Mouse (Mus musculus) liver, postnatal 0 days (tissue): ENCODE data around the gene Gtf2ird2. TPM values are rescaled to one million over a fixed set of nuclear protein-coding genes. Genes with fewer than 3 reads are reported as not detected.

ENCODE experiments used
- ATAC-seq: fragments of 200-750 bp; cut with Nextera tagmentation; 2 replicates; pipeline ENCODE4 v1.8.0; 2017; ENCODE audit warnings: mild to moderate bottlenecking, moderate library complexity
- DNase-seq: peaks from one replicate; pipeline ENCODE4 v3.0.0-alpha.2; 2016
- H3K27ac ChIP-seq: fragments of 300-500 bp; sonication (generic); 2 replicates; pipeline ENCODE4 v1.5.1; 2014; ENCODE audit warnings: antibody characterized with exemption, moderate library complexity, mild to moderate bottlenecking, low read depth
- H3K27me3 ChIP-seq: fragments of 300-500 bp; sonication (generic); 2 replicates; pipeline ENCODE4 v1.6.1; 2014; ENCODE audit warnings: low read length, control low read depth, mixed read lengths; ENCODE audit not compliant: insufficient read depth
- H3K36me3 ChIP-seq: fragments of 300-500 bp; sonication (generic); replicated peaks from 2 replicates; pipeline ENCODE4 v1.6.1; 2014; ENCODE audit warnings: mild to moderate bottlenecking, control low read depth, low read length, moderate library complexity, mixed read lengths; ENCODE audit not compliant: insufficient read depth
- H3K4me1 ChIP-seq: fragments of 300-500 bp; sonication (generic); 2 replicates; pipeline ENCODE4 v1.6.1; 2014; ENCODE audit warnings: antibody characterized with exemption, mild to moderate bottlenecking, control low read depth; ENCODE audit not compliant: insufficient read depth
- H3K4me2 ChIP-seq: fragments of 300-500 bp; sonication (generic); 2 replicates; pipeline ENCODE4 v1.6.1; 2014; ENCODE audit warnings: low read depth, mild to moderate bottlenecking, low read length, moderate library complexity, mixed read lengths
- H3K4me3 ChIP-seq: fragments of 300-500 bp; sonication (generic); 2 replicates; pipeline ENCODE4 v1.5.1; 2014; ENCODE audit warnings: low read depth, low read length
- H3K9ac ChIP-seq: fragments of 300-500 bp; sonication (generic); replicated peaks from 2 replicates; pipeline ENCODE4 v1.6.1; 2014; ENCODE audit warnings: mild to moderate bottlenecking, moderate library complexity
- H3K9me3 ChIP-seq: fragments of 300-500 bp; sonication (generic); 2 replicates; pipeline ENCODE4 v1.6.1; 2016; ENCODE audit warnings: mild to moderate bottlenecking, control low read depth, low read length, mixed read lengths
- CTCF ChIP-seq: sonication (generic); IDR thresholded peaks from 2 replicates; pipeline ENCODE4 v1.5.1; 2016; ENCODE audit warnings: antibody characterized with exemption, low read depth
- EP300 ChIP-seq: IDR thresholded peaks from 2 replicates; pipeline ENCODE4 v1.6.1; 2016; ENCODE audit warnings: antibody characterized with exemption, low read depth, mild to moderate bottlenecking
- WGBS: fragments of 180-500 bp; shearing (Covaris S2); extraction: QIAGEN DNeasy Blood & Tissue Kit; methylation state at CpG from one replicate; pipeline ENCODE4 v1.1.7; 2014; ENCODE audit not compliant: insufficient replicate concordance; 5-methylcytosine and 5-hydroxymethylcytosine counted together
- polyA plus RNA-seq: library from polyadenylated mRNA; unstranded; fragments of >200 nt; fragmentation: Nextera tagmentation; extraction: Ambion mirVana; gene quantifications from 2 replicates; pipeline ENCODE4 v1.2.1, GENCODE M21; 2015

Gtf2ird2 gene
- polyA plus RNA-seq, 1 experiment from 2014 or later, result 2.1 TPM

- Histone ChIP-seq H3K9ac (no peak overlapping the region), H3K27ac (no peak overlapping the region), H3K4me1 (no peaks in the 10 kb centered on the region), H3K27me3 (no peaks in the 10 kb centered on the region), H3K36me3 (peaks cover 7% of the 10 kb centered on the region; the same call in 1 of the 2 replicates), H3K9me3 (0 out of 2 replicates have a peak, but pooled peaks cover 2% of the 10 kb centered on the region), H3K4me3 (no peak overlapping the region), H3K4me2 (no peak overlapping the region)
- 84% methylated on average over 8 of the region's 8 CpGs for WGBS
- ATAC-seq (no peak), DNase-seq (no peak)
- TF ChIP-seq EP300 (no peak), CTCF (no peak)
Observed at GRCm38 (mm10) chr5:134144986-134145385, 38.8 kb upstream of the Gtf2ird2 start.

- no peak for ATAC-seq
- no peak overlapping the region for H3K4me2 ChIP-seq
- WGBS, result 90% methylated on average over 10 of the region's 10 CpGs
- H3K9me3 ChIP-seq, result 0 out of 2 replicates have a peak, but pooled peaks cover 2% of the 10 kb centered on the region
- H3K36me3 ChIP-seq, result peaks cover 17% of the 10 kb centered on the region
- no peak for DNase-seq
- no peak overlapping the region for H3K27ac ChIP-seq
- TF ChIP-seq CTCF, result no peak
- TF ChIP-seq EP300, result no peak
- no peaks in the 10 kb centered on the region for H3K27me3 ChIP-seq
- H3K4me1 ChIP-seq, result no peaks in the 10 kb centered on the region
- no peak overlapping the region for H3K4me3 ChIP-seq
- no peak overlapping the region for H3K9ac ChIP-seq
Observed at GRCm38 (mm10) chr5:134147194-134147753, 36.5 kb upstream of the Gtf2ird2 start.

DNA sequence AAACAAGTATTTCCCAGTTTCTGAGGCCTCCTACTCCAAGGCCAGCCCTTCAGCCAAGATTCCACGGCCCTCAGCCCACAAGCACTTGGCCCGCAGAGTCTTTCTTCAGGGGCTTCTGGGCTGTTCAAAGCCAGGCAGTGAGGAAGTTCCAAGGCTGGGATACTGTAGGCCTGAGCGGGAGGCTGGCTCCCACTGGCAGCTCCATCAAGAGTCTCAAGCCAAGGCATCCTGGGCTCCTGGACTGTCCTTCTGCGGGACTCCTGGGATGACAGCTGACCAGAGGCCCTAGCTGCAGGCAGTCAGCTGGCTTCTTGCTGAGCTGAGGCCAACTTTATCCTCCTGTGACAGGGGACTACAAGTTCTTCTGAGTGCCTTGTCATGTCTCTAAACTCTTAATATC, 35.7 kb upstream of the Gtf2ird2 start:
- no peak for ATAC-seq
- no peak for TF ChIP-seq CTCF
- no peak for TF ChIP-seq EP300
- no peak for DNase-seq
- Histone ChIP-seq H3K4me3 (no peak overlapping the region), H3K4me1 (no peaks in the 10 kb centered on the region), H3K27me3 (no peaks in the 10 kb centered on the region), H3K4me2 (no peak overlapping the region), H3K9me3 (0 out of 2 replicates have a peak, but pooled peaks cover 2% of the 10 kb centered on the region), H3K9ac (no peak overlapping the region), H3K36me3 (peaks cover 17% of the 10 kb centered on the region), H3K27ac (no peak overlapping the region)
- 81% methylated on average over 4 of the region's 4 CpGs for WGBS

DNA sequence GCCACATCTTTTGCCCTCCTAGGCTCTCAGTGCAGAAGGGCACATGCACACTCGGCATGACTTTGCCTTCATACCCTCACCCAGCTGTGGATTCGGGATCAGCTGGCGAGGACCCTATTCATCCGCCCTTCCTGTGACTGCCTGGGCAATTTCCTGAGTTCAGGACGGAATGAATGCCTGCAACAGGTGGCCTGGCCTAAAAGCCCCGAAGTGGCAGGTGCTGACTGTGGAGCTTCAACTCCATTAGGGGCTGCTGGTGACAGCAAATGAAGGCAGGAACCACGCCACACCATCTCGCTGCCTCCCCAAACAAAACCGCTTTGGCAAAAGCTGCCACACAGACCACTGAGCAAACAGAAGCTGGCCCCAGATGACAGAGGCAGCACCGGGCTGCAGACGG, 31.9 kb upstream of the Gtf2ird2 start:
- no peak overlapping the region for H3K27ac ChIP-seq
- no peaks in the 10 kb centered on the region for H3K4me1 ChIP-seq
- no peaks in the 10 kb centered on the region for H3K27me3 ChIP-seq
- no peak for DNase-seq
- no peak overlapping the region for H3K9ac ChIP-seq
- peaks cover 32% of the 10 kb centered on the region for H3K36me3 ChIP-seq
- no peak for ATAC-seq
- no peak overlapping the region for H3K4me3 ChIP-seq
- TF ChIP-seq EP300 (no peak), CTCF (no peak)
- H3K9me3 ChIP-seq, result no peaks in the 10 kb centered on the region
- 74% methylated on average over 11 of the region's 11 CpGs for WGBS
- no peak overlapping the region for H3K4me2 ChIP-seq

DNA sequence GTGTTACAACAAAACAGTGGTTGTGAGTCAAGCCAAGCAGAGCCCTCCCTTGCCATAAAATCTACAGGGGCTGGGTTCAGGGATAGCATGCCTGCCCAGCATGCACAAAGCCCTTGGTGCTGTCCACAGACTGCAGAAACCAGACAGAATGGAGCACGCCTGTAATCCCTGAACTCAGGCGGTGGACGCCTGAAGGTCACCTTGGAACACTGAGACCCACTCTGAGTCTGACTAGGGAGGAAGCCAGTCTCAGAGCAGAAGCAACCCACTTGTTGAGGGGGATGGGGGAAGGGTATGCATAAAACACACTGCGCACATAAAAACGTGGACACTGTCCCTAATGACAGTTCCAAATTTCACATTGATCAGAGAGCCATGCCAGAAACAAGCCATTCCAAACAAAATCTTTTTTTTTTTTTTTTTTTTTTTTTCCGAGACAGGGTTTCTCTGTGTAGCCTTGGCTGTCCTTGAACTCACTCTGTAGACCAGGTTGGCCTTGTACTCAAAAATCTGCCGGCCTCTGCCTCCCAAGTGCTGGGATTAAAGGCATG, 27.8 kb upstream of the Gtf2ird2 start:
- no peak for TF ChIP-seq EP300
- no peak for TF ChIP-seq CTCF
- no peaks in the 10 kb centered on the region for H3K9me3 ChIP-seq
- no peak overlapping the region for H3K4me3 ChIP-seq
- H3K27ac ChIP-seq, result no peak overlapping the region
- H3K9ac ChIP-seq, result no peak overlapping the region
- H3K27me3 ChIP-seq, result no peaks in the 10 kb centered on the region
- DNase-seq (no peak), ATAC-seq (no peak)
- 79% methylated on average over 7 of the region's 7 CpGs for WGBS
- no peak overlapping the region for H3K4me2 ChIP-seq
- peaks cover 41% of the 10 kb centered on the region for H3K36me3 ChIP-seq
- H3K4me1 ChIP-seq, result no peaks in the 10 kb centered on the region

- TF ChIP-seq EP300, result no peak
- no peak for TF ChIP-seq CTCF
- no peaks in the 10 kb centered on the region for H3K9me3 ChIP-seq
- H3K27me3 ChIP-seq, result no peaks in the 10 kb centered on the region
- H3K4me2 ChIP-seq, result no peak overlapping the region
- no peak overlapping the region for H3K9ac ChIP-seq
- peaks cover 23% of the 10 kb centered on the region for H3K36me3 ChIP-seq
- H3K4me1 ChIP-seq, result no peaks in the 10 kb centered on the region
- WGBS, result 65% methylated on average over 5 of the region's 5 CpGs
- ATAC-seq (no peak), DNase-seq (no peak)
- no peak overlapping the region for H3K27ac ChIP-seq
- no peak overlapping the region for H3K4me3 ChIP-seq
Observed at GRCm38 (mm10) chr5:134164688-134165087, 19.1 kb upstream of the Gtf2ird2 start.
